Mouse (Mus musculus) MEL (cell line): ENCODE data around the gene Btbd1. TPM values are rescaled to one million over a fixed set of nuclear protein-coding genes. Genes with fewer than 3 reads are reported as not detected.

Experiments used
- DNase-seq: peaks from one replicate; pipeline ENCODE4 v3.0.0; 2011; ENCODE audit warnings: low read depth, low spot score
- H3K27ac ChIP-seq: 2 replicates; pipeline ENCODE4 v1.5.1; 2012; ENCODE audit warnings: low read depth, mild to moderate bottlenecking, control low read depth, low read length, moderate library complexity; ENCODE audit not compliant: control insufficient read depth
- H3K27me3 ChIP-seq, 2 experiments: fragments of 150-350 bp in 1 of 2; sonication (generic) in 1 of 2; 2 replicates each; pipeline ENCODE4 v1.6.1; 2012; ENCODE audit warnings: low read length in 2 of 2, mild to moderate bottlenecking in 2 of 2, improper control_type of control experiment in 1 of 2, moderate library complexity in 1 of 2; ENCODE audit not compliant: insufficient read depth in 2 of 2, control insufficient read depth in 1 of 2
- H3K36me3 ChIP-seq, 2 experiments: 2 replicates each; pipeline ENCODE4 v1.6.1; 2012 to 2014; ENCODE audit warnings: low read length in 2 of 2, improper control_type of control experiment in 1 of 2, inconsistent platforms in 1 of 2, mild to moderate bottlenecking in 1 of 2; ENCODE audit not compliant: insufficient read depth in 2 of 2, control insufficient read depth in 1 of 2
- H3K4me1 ChIP-seq, 2 experiments: fragments of 150-350 bp in 1 of 2; sonication (generic) in 1 of 2; 2 replicates each; pipeline ENCODE4 v1.6.1; 2012; ENCODE audit warnings: low read length in 2 of 2, improper control_type of control experiment in 1 of 2, mild to moderate bottlenecking in 1 of 2; ENCODE audit not compliant: insufficient read depth in 2 of 2, control insufficient read depth in 1 of 2
- H3K4me3 ChIP-seq, 2 experiments: fragments of 150-350 bp in 1 of 2; sonication (generic) in 1 of 2; 2 replicates each; pipeline ENCODE4 v1.5.1; 2012; ENCODE audit warnings: low read depth in 2 of 2, low read length in 2 of 2, mild to moderate bottlenecking in 2 of 2, moderate library complexity in 2 of 2, control low read depth in 1 of 2, improper control_type of control experiment in 1 of 2; ENCODE audit not compliant: control insufficient read depth in 1 of 2, insufficient read depth in 1 of 2
- H3K79me2 ChIP-seq: 2 replicates; pipeline ENCODE4 v1.6.1; 2012; ENCODE audit warnings: mild to moderate bottlenecking, low read length, moderate library complexity; ENCODE audit not compliant: control insufficient read depth, poor library complexity, insufficient read depth
- H3K9ac ChIP-seq: 2 replicates; pipeline ENCODE4 v1.6.1; 2012; ENCODE audit warnings: low read depth, mild to moderate bottlenecking, control low read depth, low read length, moderate library complexity; ENCODE audit not compliant: control insufficient read depth, poor library complexity, severe bottlenecking
- H3K9me3 ChIP-seq: fragments of 150-350 bp; sonication (generic); replicated peaks from 2 replicates; pipeline ENCODE4 v1.6.1; 2012; ENCODE audit warnings: mild to moderate bottlenecking, low read length, improper control_type of control experiment, moderate library complexity; ENCODE audit not compliant: insufficient read depth
- CTCF ChIP-seq, 3 experiments: IDR thresholded peaks in 2 of 3; conservative IDR thresholded peaks in 1 of 3; 2 replicates each; pipeline ENCODE4 v1.5.1; 2011 to 2012; ENCODE audit warnings: low read length in 3 of 3, low read depth in 2 of 3, mild to moderate bottlenecking in 2 of 3, improper control_type of control experiment in 1 of 3, inconsistent platforms in 1 of 3, mixed read lengths in 1 of 3, moderate library complexity in 1 of 3; ENCODE audit not compliant: control insufficient read depth in 1 of 3, insufficient read depth in 1 of 3, poor library complexity in 1 of 3, severe bottlenecking in 1 of 3
- E2F4 ChIP-seq: IDR thresholded peaks from 2 replicates; pipeline ENCODE4 v1.6.1; 2011; ENCODE audit warnings: low read depth, low read length, improper control_type of control experiment, borderline replicate concordance
- EP300 ChIP-seq, 2 experiments: IDR thresholded peaks; 2 replicates each; pipeline ENCODE4 v1.6.1; 2011; ENCODE audit warnings: improper control_type of control experiment in 2 of 2, low read length in 2 of 2, low read depth in 1 of 2, mild to moderate bottlenecking in 1 of 2
- GABPA ChIP-seq: IDR thresholded peaks from 2 replicates; pipeline ENCODE4 v1.6.1; 2012; ENCODE audit warnings: low read depth, mild to moderate bottlenecking, inconsistent platforms, low read length, improper control_type of control experiment, moderate library complexity
- GATA1 ChIP-seq: IDR thresholded peaks from 2 replicates; pipeline ENCODE4 v1.6.1; 2011; ENCODE audit warnings: low read depth, low read length, improper control_type of control experiment
- HCFC1 ChIP-seq: IDR thresholded peaks from 2 replicates; pipeline ENCODE4 v1.6.1; 2012; ENCODE audit warnings: low read depth, mild to moderate bottlenecking, inconsistent platforms, low read length, improper control_type of control experiment, moderate library complexity
- MEF2A ChIP-seq: IDR thresholded peaks from 2 replicates; pipeline ENCODE4 v1.6.1; 2014; ENCODE audit warnings: low read depth, mild to moderate bottlenecking, inconsistent platforms, low read length, improper control_type of control experiment; ENCODE audit not compliant: poor library complexity, insufficient replicate concordance, severe bottlenecking; ENCODE audit errors: extremely low read depth
- MYB ChIP-seq: IDR thresholded peaks from 2 replicates; pipeline ENCODE4 v1.6.1; 2011; ENCODE audit warnings: mild to moderate bottlenecking, low read depth, low read length, improper control_type of control experiment
- SIN3A ChIP-seq: IDR thresholded peaks from 2 replicates; pipeline ENCODE4 v1.6.1; 2012; ENCODE audit warnings: low read length, improper control_type of control experiment, inconsistent platforms
- SMC3 ChIP-seq: IDR thresholded peaks from 2 replicates; pipeline ENCODE4 v1.6.1; 2011; ENCODE audit warnings: low read depth, low read length, improper control_type of control experiment
- TAL1 ChIP-seq: IDR thresholded peaks from 2 replicates; pipeline ENCODE4 v1.6.1; 2012; ENCODE audit warnings: mild to moderate bottlenecking, inconsistent platforms, low read length, moderate library complexity, mixed read lengths
- TBP ChIP-seq: IDR thresholded peaks from 2 replicates; pipeline ENCODE4 v1.8.0; 2011; ENCODE audit warnings: low read depth, low read length, improper control_type of control experiment
- TCF12 ChIP-seq: IDR thresholded peaks from 2 replicates; pipeline ENCODE4 v1.6.1; 2014; ENCODE audit warnings: low read depth, mild to moderate bottlenecking, inconsistent platforms, low read length, improper control_type of control experiment, moderate library complexity
- UBTF ChIP-seq: IDR thresholded peaks from 2 replicates; pipeline ENCODE4 v1.6.1; 2012; ENCODE audit warnings: low read depth, mild to moderate bottlenecking, inconsistent platforms, low read length, improper control_type of control experiment, moderate library complexity, borderline replicate concordance; ENCODE audit not compliant: insufficient read depth
- USF2 ChIP-seq, 2 experiments: IDR thresholded peaks; 2 replicates each; pipeline ENCODE4 v1.6.1; 2011 to 2012; ENCODE audit warnings: improper control_type of control experiment in 2 of 2, low read length in 2 of 2, borderline replicate concordance in 1 of 2, inconsistent platforms in 1 of 2, low read depth in 1 of 2, mild to moderate bottlenecking in 1 of 2; ENCODE audit not compliant: insufficient read depth in 1 of 2
- ZC3H11A ChIP-seq: IDR thresholded peaks from 2 replicates; pipeline ENCODE4 v1.6.1; 2012; ENCODE audit warnings: low read depth, mild to moderate bottlenecking, inconsistent platforms, low read length, improper control_type of control experiment
- ZKSCAN1 ChIP-seq: IDR thresholded peaks from 2 replicates; pipeline ENCODE4 v1.6.1; 2012; ENCODE audit warnings: low read depth, mild to moderate bottlenecking, inconsistent platforms, low read length, improper control_type of control experiment, moderate library complexity
- ZNF384 ChIP-seq: IDR thresholded peaks from 2 replicates; pipeline ENCODE4 v1.6.1; 2012; ENCODE audit warnings: low read depth, mild to moderate bottlenecking, inconsistent platforms, low read length, improper control_type of control experiment
- polyA plus RNA-seq, 2 experiments: library from polyadenylated mRNA; stranded (reverse) in 1 of 2; unstranded in 1 of 2; fragments of >175 nt in 1 of 2; fragments of >200 nt in 1 of 2; gene quantifications; 2 replicates each; pipeline versions ENCODE4 v1.2.1 to v1.2.4; 2012; ENCODE audit warnings: low replicate concordance in 2 of 2, low read depth in 1 of 2; ENCODE audit not compliant: insufficient read length in 2 of 2, insufficient read depth in 1 of 2, missing spikeins in 1 of 2
- total RNA-seq: library from RNA; depleted of rRNA; stranded (reverse); fragments of 300-350 nt; gene quantifications from 2 replicates; pipeline ENCODE4 v1.2.3, GENCODE M21; 2012

The Btbd1 gene
- total and polyA plus RNA-seq, 3 experiments = 31.0 to 62.0 TPM; not detected in 1

DNA sequence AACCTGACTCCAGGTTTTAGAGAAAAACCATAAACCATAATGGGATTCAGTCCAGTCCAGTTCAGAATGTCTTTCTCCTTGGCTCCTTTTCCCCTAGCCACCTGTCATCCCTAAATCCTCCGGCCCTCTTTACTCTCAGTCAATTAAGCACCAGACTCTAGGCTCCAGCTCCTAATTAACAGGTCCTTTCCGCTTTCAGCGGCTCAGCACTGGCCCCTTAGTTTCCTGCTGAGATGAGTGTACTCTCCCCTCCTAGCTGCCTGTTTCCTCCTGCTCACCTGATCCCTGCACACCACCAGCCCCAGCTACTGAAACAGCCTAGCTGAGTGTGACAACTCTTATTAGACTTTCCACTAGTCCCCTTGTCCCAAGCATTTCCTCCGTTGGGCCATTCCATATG lies 18.5 kb upstream of the Btbd1 start:
- no peak overlapping the region for H3K27ac ChIP-seq
- no peaks in the 10 kb centered on the region for H3K9me3 ChIP-seq
- no peaks in the 10 kb centered on the region for H3K36me3 ChIP-seq
- no peak overlapping the region for H3K9ac ChIP-seq
- TF ChIP-seq ZNF384 = no peak
- TF ChIP-seq TBP = no peak
- no peak for TF ChIP-seq TAL1
- no peak for TF ChIP-seq GATA1
- H3K27me3 ChIP-seq = no peaks in the 10 kb centered on the region
- DNase-seq = no peak
- H3K4me3 ChIP-seq = no peak overlapping the region
- H3K79me2 ChIP-seq = no peaks in the 10 kb centered on the region
- H3K4me1 ChIP-seq = no peaks in the 10 kb centered on the region

DNA sequence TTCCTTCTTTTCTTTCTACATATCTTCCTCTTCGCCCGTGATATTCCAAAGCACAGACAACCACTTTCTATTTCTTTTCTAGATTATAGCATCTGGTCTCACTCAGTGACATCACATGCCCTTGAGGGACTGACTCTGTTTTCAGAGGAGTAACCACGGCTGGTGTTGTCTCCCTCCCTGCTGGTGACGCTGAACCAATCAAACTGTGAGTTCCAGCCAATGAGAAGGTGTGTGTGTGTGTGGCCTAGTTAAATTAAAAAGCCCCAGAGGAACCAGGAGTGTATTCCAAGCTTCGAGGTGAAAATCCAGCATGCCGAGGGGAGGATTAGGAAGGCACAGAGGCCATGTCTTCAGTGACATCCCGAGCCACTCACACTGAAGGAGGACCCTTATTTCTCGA lies 17.8 kb upstream of the Btbd1 start:
- Histone ChIP-seq H3K27me3 (no peaks in the 10 kb centered on the region), H3K9me3 (no peaks in the 10 kb centered on the region), H3K4me1 (no peaks in the 10 kb centered on the region), H3K27ac (no peak overlapping the region), H3K79me2 (no peaks in the 10 kb centered on the region), H3K9ac (no peak overlapping the region), H3K4me3 (no peak overlapping the region), H3K36me3 (no peaks in the 10 kb centered on the region)
- TF ChIP-seq HCFC1 (no peak), ZC3H11A (no peak), TBP (no peak), TAL1 (no peak), MEF2A (no peak), TCF12 (no peak), GABPA (no peak), MYB (no peak), CTCF (IDR thresholded peaks at IDR 0.05 in 2 of 3, conservative IDR thresholded peaks at IDR 0.05 in 1 of 3; ENCODE audit: control insufficient read depth in 1 of 3, insufficient read depth in 1 of 3, low read depth in 2 of 3, low read length in 3 of 3, poor library complexity in 1 of 3, severe bottlenecking in 1 of 3) (no peak), EP300 (IDR thresholded peaks at IDR 0.05; ENCODE audit: low read depth in 1 of 2, low read length in 2 of 2) (no peak), ZKSCAN1 (no peak), USF2 (IDR thresholded peaks at IDR 0.05; ENCODE audit: borderline replicate concordance in 1 of 2, insufficient read depth in 1 of 2, low read depth in 1 of 2, low read length in 2 of 2) (no peak), E2F4 (no peak), SMC3 (no peak), UBTF (no peak), SIN3A (no peak)
- DNase-seq = no peak
